Mouse (Mus musculus): ENCODE results near the gene Tbc1d14. TPM values are rescaled to one million over a fixed set of nuclear protein-coding genes. Genes with fewer than 3 reads are reported as not detected.
A peak's percentile ranks its signal among the peaks of the same experiment; 100 is the strongest.

Gene Tbc1d14
- polyA plus RNA-seq, 1 experiment from 2014 or later = 81.0 TPM

DNA sequence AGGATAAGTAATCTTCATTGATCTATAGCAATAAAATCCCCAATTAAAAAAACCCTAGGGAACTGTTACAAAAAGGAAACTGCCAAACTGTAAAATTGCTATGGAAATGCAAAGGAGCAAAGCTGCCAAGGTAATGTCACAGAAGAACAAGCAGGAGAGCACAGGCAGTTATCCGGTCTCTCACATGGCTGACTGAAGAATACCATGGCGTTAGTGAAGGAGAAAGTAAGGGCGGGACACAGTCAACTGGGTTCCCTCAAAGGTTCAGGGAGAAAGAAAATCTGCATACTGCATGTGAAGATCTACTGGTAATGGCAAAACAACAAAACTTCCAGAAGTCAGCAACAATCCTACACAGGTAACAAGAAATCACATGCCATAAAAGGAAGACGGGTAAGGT lies 36.8 kb downstream of the Tbc1d14 start:
- H3K27me3 ChIP-seq (ENCODE audit: control insufficient read depth, insufficient read depth, low read length) = no peaks in the 10 kb centered on the region
- no peak overlapping the region for H3K4me2 ChIP-seq (ENCODE audit: low read length)
- WGBS = 57% methylated on average over 4 of the region's 4 CpGs
- DNase-seq (no peak), ATAC-seq (ENCODE audit: low FRiP score, low TSS enrichment) (no peak)
- 0 out of 2 replicates have a peak, but pooled peaks cover 2% of the 10 kb centered on the region for H3K4me1 ChIP-seq (ENCODE audit: control insufficient read depth, insufficient read depth, low read length)
- H3K9ac ChIP-seq (replicated peaks; ENCODE audit: low read length) = no peak overlapping the region
- no peaks in the 10 kb centered on the region for H3K36me3 ChIP-seq (ENCODE audit: control insufficient read depth, insufficient read depth, low read length)
- no peak overlapping the region for H3K27ac ChIP-seq (replicated peaks; ENCODE audit: low read depth, low read length)
- no peak overlapping the region for H3K4me3 ChIP-seq (replicated peaks; ENCODE audit: low read depth, low read length)
- H3K9me3 ChIP-seq (ENCODE audit: control insufficient read depth, low read length) = no peaks in the 10 kb centered on the region

DNA sequence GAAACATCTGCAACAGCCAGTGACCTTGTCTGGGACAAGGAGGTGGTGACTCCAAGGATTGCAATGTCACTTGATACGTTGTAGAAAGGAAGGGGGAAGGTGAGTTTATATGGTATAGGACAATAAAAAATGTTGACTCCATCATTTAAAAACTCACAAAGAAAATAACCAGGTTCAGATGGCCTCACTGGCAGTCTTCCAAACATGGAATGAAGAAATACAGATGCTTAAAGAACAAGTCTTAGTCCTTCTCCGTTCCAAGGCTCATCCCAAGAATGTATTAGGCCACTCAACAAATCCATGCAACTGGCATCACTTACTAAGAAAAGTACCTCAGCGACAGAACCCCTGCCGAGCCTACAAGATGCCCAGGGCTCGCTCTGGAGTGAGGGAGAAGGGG lies 38.6 kb downstream of the Tbc1d14 start:
- Histone ChIP-seq H3K9me3 (ENCODE audit: control insufficient read depth, low read length) (no peaks in the 10 kb centered on the region), H3K4me3 (replicated peaks; ENCODE audit: low read depth, low read length) (no peak overlapping the region), H3K4me2 (ENCODE audit: low read length) (no peak overlapping the region), H3K36me3 (ENCODE audit: control insufficient read depth, insufficient read depth, low read length) (no peaks in the 10 kb centered on the region), H3K4me1 (ENCODE audit: control insufficient read depth, insufficient read depth, low read length) (0 out of 2 replicates have a peak, but pooled peaks cover 2% of the 10 kb centered on the region), H3K27ac (replicated peaks; ENCODE audit: low read depth, low read length) (no peak overlapping the region), H3K27me3 (ENCODE audit: control insufficient read depth, insufficient read depth, low read length) (no peaks in the 10 kb centered on the region), H3K9ac (replicated peaks; ENCODE audit: low read length) (no peak overlapping the region)
- WGBS = 82% methylated on average over 5 of the region's 5 CpGs
- ATAC-seq (ENCODE audit: low FRiP score, low TSS enrichment) (no peak), DNase-seq (no peak)

DNA sequence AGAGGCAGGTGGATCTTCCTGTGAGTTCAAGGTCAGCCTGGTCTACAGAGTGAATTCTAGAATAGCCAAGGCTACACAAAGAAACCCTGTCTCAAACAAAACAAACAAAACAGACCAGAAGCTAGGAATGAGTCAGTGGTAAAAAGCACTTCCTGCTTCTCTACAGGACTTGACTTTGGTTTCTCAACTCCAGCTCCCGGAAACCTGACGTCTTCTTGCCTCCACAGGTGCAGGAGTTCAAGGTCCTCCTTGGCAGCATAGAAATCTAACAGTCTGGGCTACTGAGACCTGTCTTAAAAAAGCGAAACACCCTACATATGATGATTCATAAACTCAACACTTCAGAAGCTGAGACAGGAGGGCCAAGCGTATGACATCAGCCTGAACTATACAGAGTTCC lies 39.2 kb downstream of the Tbc1d14 start:
- H3K9ac ChIP-seq (replicated peaks; ENCODE audit: low read length) = no peak overlapping the region
- no peak overlapping the region for H3K4me2 ChIP-seq (ENCODE audit: low read length)
- 0 out of 2 replicates have a peak, but pooled peaks cover 2% of the 10 kb centered on the region for H3K4me1 ChIP-seq (ENCODE audit: control insufficient read depth, insufficient read depth, low read length)
- no peak overlapping the region for H3K4me3 ChIP-seq (replicated peaks; ENCODE audit: low read depth, low read length)
- no peaks in the 10 kb centered on the region for H3K27me3 ChIP-seq (ENCODE audit: control insufficient read depth, insufficient read depth, low read length)
- no peaks in the 10 kb centered on the region for H3K36me3 ChIP-seq (ENCODE audit: control insufficient read depth, insufficient read depth, low read length)
- DNase-seq (no peak), ATAC-seq (ENCODE audit: low FRiP score, low TSS enrichment) (no peak)
- no peaks in the 10 kb centered on the region for H3K9me3 ChIP-seq (ENCODE audit: control insufficient read depth, low read length)
- 90% methylated on average over 4 of the region's 4 CpGs for WGBS
- no peak overlapping the region for H3K27ac ChIP-seq (replicated peaks; ENCODE audit: low read depth, low read length)

DNA sequence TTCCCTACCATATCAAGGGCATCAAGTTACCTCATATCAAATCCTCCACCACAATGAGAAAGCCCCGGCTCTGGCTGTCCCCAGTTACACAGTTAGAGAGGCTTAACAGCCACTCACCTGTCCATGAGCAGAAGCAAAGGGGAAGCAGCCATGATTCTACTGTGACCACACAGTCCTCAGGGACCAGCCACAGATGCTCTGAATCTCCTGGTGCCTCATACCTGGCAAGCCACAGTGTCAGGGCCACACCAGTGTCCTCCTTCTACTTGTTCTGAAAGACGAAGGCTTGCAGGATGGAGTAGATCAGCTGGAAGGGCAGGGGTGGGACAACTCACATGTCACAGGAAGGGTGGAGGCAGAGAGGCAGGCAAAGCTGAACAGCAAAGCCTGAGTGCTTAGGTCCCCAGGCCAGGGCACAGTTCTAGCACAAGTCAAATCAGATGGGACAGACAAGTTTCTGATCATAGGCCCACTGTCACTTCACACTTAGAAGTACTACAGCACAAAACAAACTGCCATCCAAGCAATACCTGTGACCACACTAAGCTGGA lies 39.9 kb downstream of the Tbc1d14 start:
- H3K9ac ChIP-seq (replicated peaks; ENCODE audit: low read length) = no peak overlapping the region
- H3K27ac ChIP-seq (replicated peaks; ENCODE audit: low read depth, low read length) = no peak overlapping the region
- ATAC-seq (ENCODE audit: low FRiP score, low TSS enrichment) = no peak
- no peak for DNase-seq
- no peaks in the 10 kb centered on the region for H3K36me3 ChIP-seq (ENCODE audit: control insufficient read depth, insufficient read depth, low read length)
- 81% methylated on average over 2 of the region's 2 CpGs for WGBS
- H3K27me3 ChIP-seq (ENCODE audit: control insufficient read depth, insufficient read depth, low read length) = no peaks in the 10 kb centered on the region
- H3K4me1 ChIP-seq (ENCODE audit: control insufficient read depth, insufficient read depth, low read length) = 0 out of 2 replicates have a peak, but pooled peaks cover 2% of the 10 kb centered on the region
- no peak overlapping the region for H3K4me3 ChIP-seq (replicated peaks; ENCODE audit: low read depth, low read length)
- H3K4me2 ChIP-seq (ENCODE audit: low read length) = no peak overlapping the region
- no peaks in the 10 kb centered on the region for H3K9me3 ChIP-seq (ENCODE audit: control insufficient read depth, low read length)

DNA sequence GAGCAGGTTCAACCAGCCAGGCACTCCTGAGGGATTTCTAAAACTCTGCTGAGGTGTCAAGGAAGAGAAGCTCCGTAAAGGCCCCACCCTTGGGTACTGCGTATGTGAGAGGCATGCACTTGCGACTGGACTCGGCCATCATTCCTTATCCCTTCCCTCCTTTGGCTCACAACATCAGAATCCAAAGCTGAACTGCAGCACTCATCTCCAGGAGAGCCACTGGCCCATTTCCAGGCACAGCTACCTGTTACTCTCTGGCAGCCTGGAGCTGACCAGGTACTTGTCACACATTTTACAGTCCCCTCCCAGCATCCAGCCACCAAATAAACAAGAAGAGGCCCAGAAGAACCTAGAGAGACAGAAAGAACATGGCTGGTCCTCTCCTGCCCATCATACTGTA lies 40.7 kb downstream of the Tbc1d14 start:
- Histone ChIP-seq H3K27ac (replicated peaks; ENCODE audit: low read depth, low read length) (no peak overlapping the region), H3K4me3 (replicated peaks; ENCODE audit: low read depth, low read length) (no peak overlapping the region), H3K4me2 (ENCODE audit: low read length) (no peak overlapping the region), H3K36me3 (ENCODE audit: control insufficient read depth, insufficient read depth, low read length) (no peaks in the 10 kb centered on the region), H3K9me3 (ENCODE audit: control insufficient read depth, low read length) (no peaks in the 10 kb centered on the region), H3K27me3 (ENCODE audit: control insufficient read depth, insufficient read depth, low read length) (no peaks in the 10 kb centered on the region), H3K9ac (replicated peaks; ENCODE audit: low read length) (no peak overlapping the region), H3K4me1 (ENCODE audit: control insufficient read depth, insufficient read depth, low read length) (no peaks in the 10 kb centered on the region)
- 92% methylated on average over 4 of the region's 4 CpGs for WGBS
- ATAC-seq (ENCODE audit: low FRiP score, low TSS enrichment) (no peak), DNase-seq (no peak)

DNA sequence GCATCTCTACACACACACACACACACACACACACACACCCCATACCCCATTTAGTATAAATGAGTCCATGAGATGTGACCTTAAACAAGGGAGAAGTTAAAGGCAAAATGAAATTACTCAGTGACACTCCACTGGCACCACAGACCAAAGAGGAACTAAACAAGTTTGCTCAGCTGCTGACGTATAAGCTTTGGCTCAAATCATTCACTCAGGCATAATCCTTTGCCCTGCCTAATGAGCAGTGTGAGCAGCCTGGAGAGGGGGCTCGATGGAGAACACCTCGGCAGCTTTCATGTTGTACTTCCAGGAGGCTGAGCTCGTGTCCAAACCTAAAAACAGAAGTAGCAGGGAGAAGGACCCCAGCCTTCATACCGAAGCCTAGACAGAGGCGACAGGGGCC lies 43.8 kb downstream of the Tbc1d14 start:
- Histone ChIP-seq H3K4me1 (ENCODE audit: control insufficient read depth, insufficient read depth, low read length) (no peaks in the 10 kb centered on the region), H3K4me3 (replicated peaks; ENCODE audit: low read depth, low read length) (no peak overlapping the region), H3K27me3 (ENCODE audit: control insufficient read depth, insufficient read depth, low read length) (no peaks in the 10 kb centered on the region), H3K36me3 (ENCODE audit: control insufficient read depth, insufficient read depth, low read length) (no peaks in the 10 kb centered on the region), H3K4me2 (ENCODE audit: low read length) (no peak overlapping the region), H3K27ac (replicated peaks; ENCODE audit: low read depth, low read length) (no peak overlapping the region), H3K9ac (replicated peaks; ENCODE audit: low read length) (no peak overlapping the region), H3K9me3 (ENCODE audit: control insufficient read depth, low read length) (no peaks in the 10 kb centered on the region)
- no peak for DNase-seq
- ATAC-seq (ENCODE audit: low FRiP score, low TSS enrichment) = no peak
- WGBS = 64% methylated on average over 6 of the region's 6 CpGs

DNA sequence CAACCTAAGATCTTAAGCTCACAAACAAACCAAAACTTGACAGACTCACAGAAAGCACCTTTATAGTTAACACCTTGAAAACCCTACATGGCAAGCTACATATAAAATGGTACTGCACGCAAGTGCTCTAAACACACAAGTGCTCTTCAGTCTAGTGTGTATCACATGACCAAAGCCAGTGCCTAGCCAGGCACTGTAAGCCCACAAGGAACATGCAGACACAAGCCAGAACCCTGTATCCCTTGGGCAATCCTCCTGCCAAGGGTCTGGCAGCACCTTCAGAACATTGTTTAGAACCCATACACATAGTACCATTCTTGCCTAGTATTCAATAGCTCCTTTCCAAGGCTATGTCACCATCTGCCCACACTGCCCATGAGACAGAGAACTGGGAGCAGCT lies 48.3 kb downstream of the Tbc1d14 start:
- ATAC-seq (ENCODE audit: low FRiP score, low TSS enrichment) = no peak
- Histone ChIP-seq H3K9ac (replicated peaks; ENCODE audit: low read length) (no peak overlapping the region), H3K9me3 (ENCODE audit: control insufficient read depth, low read length) (no peaks in the 10 kb centered on the region), H3K4me1 (ENCODE audit: control insufficient read depth, insufficient read depth, low read length) (no peaks in the 10 kb centered on the region), H3K4me2 (ENCODE audit: low read length) (no peak overlapping the region), H3K4me3 (replicated peaks; ENCODE audit: low read depth, low read length) (no peak overlapping the region), H3K36me3 (ENCODE audit: control insufficient read depth, insufficient read depth, low read length) (no peaks in the 10 kb centered on the region), H3K27me3 (ENCODE audit: control insufficient read depth, insufficient read depth, low read length) (no peaks in the 10 kb centered on the region), H3K27ac (replicated peaks; ENCODE audit: low read depth, low read length) (no peak overlapping the region)
- WGBS = 94% methylated on average over 1 of the region's 1 CpGs
- no peak for DNase-seq

DNA sequence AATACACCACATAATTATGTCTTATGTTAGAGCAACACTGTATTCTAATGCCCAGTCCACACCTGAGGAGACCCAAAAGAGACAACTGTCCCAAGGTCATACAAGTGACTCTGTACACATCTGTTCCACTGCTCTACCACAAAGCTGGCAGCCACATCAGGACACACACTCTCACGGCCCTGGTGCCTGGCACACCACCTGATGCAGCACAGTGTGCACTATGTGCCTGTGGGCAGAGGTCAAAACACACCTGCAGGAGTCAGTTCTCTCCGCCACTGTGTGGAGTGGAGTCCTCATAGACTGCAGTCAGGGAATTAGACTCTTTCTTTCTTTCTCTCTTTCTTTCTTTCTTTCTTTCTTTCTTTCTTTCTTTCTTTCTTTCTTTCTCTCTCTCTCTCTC lies 52.1 kb downstream of the Tbc1d14 start:
- no peaks in the 10 kb centered on the region for H3K36me3 ChIP-seq (ENCODE audit: control insufficient read depth, insufficient read depth, low read length)
- WGBS = 94% methylated on average over 2 of the region's 2 CpGs
- no peak overlapping the region for H3K9ac ChIP-seq (replicated peaks; ENCODE audit: low read length)
- no peak overlapping the region for H3K27ac ChIP-seq (replicated peaks; ENCODE audit: low read depth, low read length)
- H3K9me3 ChIP-seq (ENCODE audit: control insufficient read depth, low read length) = no peaks in the 10 kb centered on the region
- no peaks in the 10 kb centered on the region for H3K27me3 ChIP-seq (ENCODE audit: control insufficient read depth, insufficient read depth, low read length)
- no peak overlapping the region for H3K4me2 ChIP-seq (ENCODE audit: low read length)
- H3K4me1 ChIP-seq (ENCODE audit: control insufficient read depth, insufficient read depth, low read length) = no peaks in the 10 kb centered on the region
- DNase-seq (no peak), ATAC-seq (ENCODE audit: low FRiP score, low TSS enrichment) (no peak)
- no peak overlapping the region for H3K4me3 ChIP-seq (replicated peaks; ENCODE audit: low read depth, low read length)

DNA sequence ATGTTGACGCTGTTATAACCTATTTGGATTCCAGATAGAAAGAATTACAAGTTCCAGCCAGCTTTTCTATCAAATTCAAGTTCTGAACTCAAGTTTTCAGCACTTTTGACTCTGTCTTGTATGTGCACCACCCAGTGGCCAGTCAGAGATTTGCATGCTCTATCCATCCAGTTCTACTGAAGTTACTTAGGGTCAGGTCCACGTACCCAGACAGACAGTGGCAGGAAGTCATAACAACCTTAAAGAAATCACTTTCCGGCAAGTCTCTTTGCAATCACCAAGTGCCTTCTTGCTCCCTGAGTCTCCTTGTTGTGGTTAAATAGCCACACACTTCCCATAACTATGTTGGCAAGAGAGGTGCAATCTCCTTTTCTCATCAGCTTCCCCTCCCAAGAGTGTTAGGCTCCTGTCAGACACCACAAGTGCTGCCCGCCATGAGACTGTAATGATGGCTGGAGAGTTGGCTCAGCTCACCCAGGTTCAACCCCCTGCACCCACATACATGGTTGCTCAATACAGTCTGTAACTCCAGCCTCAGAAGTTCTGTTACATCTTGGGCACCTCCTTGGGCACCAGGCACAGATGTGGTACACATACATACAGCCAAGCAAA lies 54.4 kb downstream of the Tbc1d14 start:
- ATAC-seq (ENCODE audit: low FRiP score, low TSS enrichment) = no peak
- no peaks in the 10 kb centered on the region for H3K36me3 ChIP-seq (ENCODE audit: control insufficient read depth, insufficient read depth, low read length)
- no peak overlapping the region for H3K9ac ChIP-seq (replicated peaks; ENCODE audit: low read length)
- H3K27me3 ChIP-seq (ENCODE audit: control insufficient read depth, insufficient read depth, low read length) = no peaks in the 10 kb centered on the region
- H3K4me1 ChIP-seq (ENCODE audit: control insufficient read depth, insufficient read depth, low read length) = no peaks in the 10 kb centered on the region
- DNase-seq = peak; percentile 75
- no peak overlapping the region for H3K27ac ChIP-seq (replicated peaks; ENCODE audit: low read depth, low read length)
- 51% methylated on average over 4 of the region's 4 CpGs for WGBS
- no peak overlapping the region for H3K4me3 ChIP-seq (replicated peaks; ENCODE audit: low read depth, low read length)
- H3K4me2 ChIP-seq (ENCODE audit: low read length) = no peak overlapping the region
- H3K9me3 ChIP-seq (ENCODE audit: control insufficient read depth, low read length) = no peaks in the 10 kb centered on the region

Data from midbrain, embryonic 14.5 days (tissue).